Mouse (Mus musculus) adrenal gland, postnatal 10 days (tissue): ENCODE measurements around the gene Sptan1. TPM values are rescaled to one million over a fixed set of nuclear protein-coding genes. Genes with fewer than 3 reads are reported as not detected.

ENCODE experiments used
- DNase-seq: peaks from one replicate; pipeline ENCODE4 v3.0.0; 2021; ENCODE audit warnings: mixed read lengths
- total RNA-seq, 2 experiments: library from RNA; stranded (reverse); gene quantifications; 2 replicates each; pipeline ENCODE4 v1.2.3; 2021

The Sptan1 gene
- total RNA-seq, 2 experiments from 2014 or later = 200 to 226 TPM

GRCm38 (mm10) chr2:30061215-30062166 lies 96.1 kb downstream of the Sptan1 start:
- peak; percentile 79 for DNase-seq

- peak; percentile 73 for DNase-seq
Measured at GRCm38 (mm10) chr2:30062249-30063093, 97.1 kb downstream of the Sptan1 start.

GRCm38 (mm10) chr2:30063235-30063634 lies 97.9 kb downstream of the Sptan1 start:
- peak; percentile 67 for DNase-seq

GRCm38 (mm10) chr2:30063791-30064190 lies 98.4 kb downstream of the Sptan1 start:
- no peak for DNase-seq

GRCm38 (mm10) chr2:30064298-30064697 lies 98.9 kb downstream of the Sptan1 start:
- no peak for DNase-seq

GRCm38 (mm10) chr2:30066046-30066901 lies 100.9 kb downstream of the Sptan1 start:
- DNase-seq = peak; percentile 98

GRCm38 (mm10) chr2:30067031-30067888 lies 101.9 kb downstream of the Sptan1 start:
- peak; percentile 62 for DNase-seq

GRCm38 (mm10) chr2:30067962-30068361 lies 102.6 kb downstream of the Sptan1 start:
- no peak for DNase-seq

- no peak for DNase-seq
Measured at GRCm38 (mm10) chr2:30072875-30073274, 107.5 kb downstream of the Sptan1 start.

- DNase-seq = peak; percentile 2
Measured at GRCm38 (mm10) chr2:30073285-30073684, 107.9 kb downstream of the Sptan1 start.

- peak; percentile 7 for DNase-seq
Measured at GRCm38 (mm10) chr2:30075625-30076024, 110.3 kb downstream of the Sptan1 start.

GRCm38 (mm10) chr2:30076439-30076838 lies 111.1 kb downstream of the Sptan1 start:
- DNase-seq = no peak

- DNase-seq = no peak
Measured at GRCm38 (mm10) chr2:30076959-30077358, 111.6 kb downstream of the Sptan1 start.

- DNase-seq = peak; percentile 94
Measured at GRCm38 (mm10) chr2:30077502-30078348, 112.4 kb downstream of the Sptan1 start, which contains the start of gene Pkn3. Gene Pkn3, plus strand, starts transcription at chr2:30077684.

- no peak for DNase-seq
Measured at GRCm38 (mm10) chr2:30078349-30078712, 113.0 kb downstream of the Sptan1 start.

GRCm38 (mm10) chr2:30078760-30079159 lies 113.4 kb downstream of the Sptan1 start:
- no peak for DNase-seq

GRCm38 (mm10) chr2:30080181-30080800 lies 114.9 kb downstream of the Sptan1 start:
- no peak for DNase-seq
